Mouse (Mus musculus) cerebellum, adult 2 months (tissue): ENCODE measurements at regions not wholly inside any gene's neighbourhood (a gene's known extent, or its start where the extent isn't known, plus 50 kb on each side); places are given as distances from the start of the nearest gene placed in this dataset.

ENCODE experiments used
- DNase-seq, 2 experiments: peaks; one replicate each; pipeline ENCODE4 v3.0.0; 2021
- H3K27ac ChIP-seq: fragments of 200-500 bp; 2 replicates; pipeline ENCODE4 v1.5.1; 2012; ENCODE audit warnings: low read length, control low read depth, inconsistent platforms; ENCODE audit not compliant: insufficient read depth
- H3K27me3 ChIP-seq: fragments of 200-500 bp; 2 replicates; pipeline ENCODE4 v1.6.1; 2012; ENCODE audit warnings: inconsistent platforms, mild to moderate bottlenecking, low read length, moderate library complexity; ENCODE audit not compliant: control insufficient read depth, insufficient read depth
- H3K4me1 ChIP-seq: fragments of 200-500 bp; 2 replicates; pipeline ENCODE4 v1.6.1; 2011; ENCODE audit warnings: low read length; ENCODE audit not compliant: control insufficient read depth, insufficient read depth
- H3K4me3 ChIP-seq: fragments of 200-500 bp; replicated peaks from 2 replicates; pipeline ENCODE3; 2011; ENCODE audit warnings: mild to moderate bottlenecking, low read depth, low read length, control low read depth; ENCODE audit not compliant: insufficient read depth
- CTCF ChIP-seq: fragments of 200-500 bp; IDR thresholded peaks from 2 replicates; pipeline ENCODE4 v1.5.1; 2011; ENCODE audit warnings: low read depth, mild to moderate bottlenecking, control low read depth, low read length, moderate library complexity, borderline replicate concordance; ENCODE audit not compliant: insufficient read depth
- POLR2A ChIP-seq: fragments of 200-500 bp; IDR thresholded peaks from 2 replicates; pipeline ENCODE4 v1.6.1; 2011; ENCODE audit warnings: low read length, control low read depth, borderline replicate concordance; ENCODE audit not compliant: insufficient read depth
- WGBS: fragments of 180-500 bp; shearing (Covaris S2); methylation state at CpG from one replicate; pipeline ENCODE4 v1.1.7; 2018; 5-methylcytosine and 5-hydroxymethylcytosine counted together

- Histone ChIP-seq H3K27ac (no peak overlapping the region), H3K4me1 (no peaks in the 10 kb centered on the region), H3K4me3 (no peak overlapping the region), H3K27me3 (no peaks in the 10 kb centered on the region)
- TF ChIP-seq CTCF (no peak), POLR2A (no peak)
- WGBS, result 34% methylated on average over 2 of the region's 2 CpGs
- no peak for DNase-seq
Measured at GRCm38 (mm10) chr13:16282230-16282629, 270.6 kb downstream of the Inhba start.

- Histone ChIP-seq H3K27me3 (no peaks in the 10 kb centered on the region), H3K4me1 (no peaks in the 10 kb centered on the region), H3K4me3 (no peak overlapping the region), H3K27ac (no peak overlapping the region)
- no peak for DNase-seq
- 86% methylated on average over 4 of the region's 4 CpGs for WGBS
- TF ChIP-seq POLR2A (no peak), CTCF (no peak)
Measured at GRCm38 (mm10) chr13:16283336-16283735, 271.7 kb downstream of the Inhba start.

DNA sequence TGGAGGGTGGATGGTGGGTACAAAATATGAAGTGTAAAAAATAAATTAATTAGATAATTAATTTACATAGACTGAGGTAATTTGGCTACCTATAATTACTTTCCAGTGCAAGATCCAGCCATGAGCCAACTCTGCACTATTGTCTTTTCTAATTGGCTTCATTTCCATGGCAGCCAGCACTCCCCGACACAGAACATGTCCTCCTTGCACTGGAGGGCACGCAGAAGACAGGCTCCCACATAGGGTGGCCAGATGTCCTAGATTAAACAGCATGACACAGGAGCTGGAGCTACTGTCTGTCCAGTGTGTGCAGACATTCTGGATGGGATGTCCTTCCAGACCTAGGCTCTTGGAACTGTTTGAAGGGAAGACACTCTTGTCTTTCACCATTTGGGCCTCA lies 278.0 kb downstream of the Inhba start:
- Histone ChIP-seq H3K27ac (no peak overlapping the region), H3K4me1 (no peaks in the 10 kb centered on the region), H3K4me3 (no peak overlapping the region), H3K27me3 (no peaks in the 10 kb centered on the region)
- no peak for DNase-seq
- TF ChIP-seq CTCF, result no peak
- no peak for TF ChIP-seq POLR2A
- 22% methylated on average over 2 of the region's 2 CpGs for WGBS

GRCm38 (mm10) chr13:16290784-16291183 lies 279.1 kb downstream of the Inhba start:
- no peaks in the 10 kb centered on the region for H3K4me1 ChIP-seq
- no peak overlapping the region for H3K4me3 ChIP-seq
- H3K27me3 ChIP-seq, result no peaks in the 10 kb centered on the region
- TF ChIP-seq POLR2A (no peak), CTCF (no peak)
- WGBS, result 11% methylated on average over 2 of the region's 2 CpGs
- H3K27ac ChIP-seq, result no peak overlapping the region
- DNase-seq, result peak in 1 of 2 experiments; percentile 2

DNA sequence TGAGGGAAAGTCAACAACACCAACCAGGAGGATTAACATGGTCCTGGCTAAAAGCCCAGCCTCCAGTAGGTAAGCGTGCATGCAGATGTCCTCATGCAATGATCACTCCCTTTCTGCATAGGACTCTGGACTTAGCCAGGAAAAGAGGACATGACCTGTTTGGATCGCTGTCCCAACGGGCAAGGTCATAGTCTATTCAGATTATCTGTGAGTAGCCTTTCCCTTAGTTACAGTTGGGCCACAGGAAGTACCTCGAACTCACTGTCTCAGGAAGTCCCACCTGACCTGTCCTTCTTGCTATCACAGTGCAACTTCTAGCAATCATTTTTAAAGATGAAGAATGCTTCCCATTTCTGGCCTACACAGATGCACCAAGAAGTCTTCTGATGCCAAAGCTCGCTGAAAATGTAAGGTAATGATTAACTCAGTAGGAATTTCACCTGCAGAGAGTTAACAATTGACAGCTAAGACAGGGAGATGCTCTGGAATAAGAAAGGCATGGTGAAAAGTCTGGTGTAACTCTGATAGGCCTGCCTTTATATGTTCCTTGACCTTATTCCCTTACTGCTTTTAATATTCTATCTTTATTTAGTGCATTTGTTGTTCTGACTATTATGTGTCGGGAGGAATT lies 280.1 kb downstream of the Inhba start:
- no peak overlapping the region for H3K4me3 ChIP-seq
- WGBS, result 71% methylated on average over 6 of the region's 6 CpGs
- H3K27me3 ChIP-seq, result no peaks in the 10 kb centered on the region
- no peak for TF ChIP-seq CTCF
- TF ChIP-seq POLR2A, result no peak
- no peaks in the 10 kb centered on the region for H3K4me1 ChIP-seq
- DNase-seq, result no peak
- H3K27ac ChIP-seq, result no peak overlapping the region

- 84% methylated on average over 2 of the region's 2 CpGs for WGBS
- H3K4me1 ChIP-seq, result no peaks in the 10 kb centered on the region
Measured at GRCm38 (mm10) chr13:16299756-16300155, 288.1 kb downstream of the Inhba start.

DNA sequence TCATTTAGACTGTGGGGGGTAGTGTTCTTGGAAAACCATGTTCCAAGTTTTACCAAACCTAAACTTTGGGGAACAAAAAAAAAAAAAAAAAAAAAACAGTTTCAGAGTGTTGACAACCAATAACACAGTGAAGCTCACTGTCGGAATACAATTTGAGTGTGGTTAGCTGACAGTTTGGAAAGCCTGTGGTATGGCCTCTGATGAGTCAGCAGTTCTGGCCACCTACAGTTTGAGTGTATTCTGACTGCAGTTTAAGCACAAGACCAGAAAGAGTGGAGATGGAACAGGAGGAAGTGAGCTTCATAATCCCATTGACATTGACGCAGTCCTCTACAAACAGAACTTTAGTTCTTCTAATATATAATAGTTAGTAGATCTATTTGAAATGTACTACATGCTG lies 303.0 kb downstream of the Inhba start:
- WGBS, result 83% methylated on average over 2 of the region's 2 CpGs
- DNase-seq, result no peak
- Histone ChIP-seq H3K4me3 (no peak overlapping the region), H3K4me1 (no peaks in the 10 kb centered on the region), H3K27me3 (no peaks in the 10 kb centered on the region), H3K27ac (no peak overlapping the region)
- TF ChIP-seq POLR2A (no peak), CTCF (no peak)

More at GRCm38 (mm10) chr13:16299756-16300155, 288.1 kb downstream of the Inhba start:
- DNase-seq, result no peak
- Histone ChIP-seq H3K27ac (no peak overlapping the region), H3K4me3 (no peak overlapping the region), H3K27me3 (no peaks in the 10 kb centered on the region)
- TF ChIP-seq POLR2A (no peak), CTCF (no peak)

DNA sequence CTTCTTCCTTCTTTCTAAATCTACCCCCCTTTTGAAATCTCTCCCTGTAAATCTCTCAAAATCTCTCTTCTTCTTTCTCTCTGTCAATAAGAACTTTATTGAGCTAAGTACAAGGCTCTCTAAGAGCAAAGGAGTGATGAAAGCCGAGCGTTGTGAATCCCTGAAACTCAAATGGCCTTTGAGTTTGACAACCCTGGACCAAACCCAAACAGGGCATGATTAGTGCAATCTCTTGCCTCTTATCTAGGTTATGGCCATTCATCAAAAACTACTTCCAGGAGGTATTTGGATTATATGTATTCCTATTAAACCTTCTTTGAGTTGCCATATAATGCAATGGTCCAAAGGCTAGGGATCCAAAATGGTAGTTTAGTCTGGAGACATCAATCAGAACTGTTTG lies 304.0 kb downstream of the Inhba start:
- H3K4me3 ChIP-seq, result no peak overlapping the region
- no peak for DNase-seq
- no peak for TF ChIP-seq POLR2A
- TF ChIP-seq CTCF, result no peak
- no peaks in the 10 kb centered on the region for H3K4me1 ChIP-seq
- H3K27me3 ChIP-seq, result no peaks in the 10 kb centered on the region
- no peak overlapping the region for H3K27ac ChIP-seq
- 82% methylated on average over 2 of the region's 2 CpGs for WGBS

DNA sequence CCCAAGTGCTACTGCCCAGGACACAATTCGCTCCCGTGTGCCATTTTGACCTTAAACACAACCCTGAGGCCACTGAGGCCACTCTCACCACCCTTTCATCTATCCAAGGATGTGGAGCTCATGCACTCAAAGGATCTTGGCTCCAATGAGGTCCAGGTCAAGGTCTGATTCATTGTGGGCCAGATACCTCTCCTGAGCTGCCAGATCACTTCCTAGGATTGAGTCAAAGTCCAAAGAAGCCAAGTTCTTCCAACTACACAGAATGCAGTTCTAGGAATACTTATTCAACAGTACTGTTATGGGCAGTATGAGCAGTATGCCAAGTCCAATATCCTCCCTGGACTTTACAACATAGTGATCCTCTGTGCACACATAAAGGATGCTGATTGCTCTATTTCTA lies 304.9 kb downstream of the Inhba start:
- 95% methylated on average over 2 of the region's 2 CpGs for WGBS
- DNase-seq, result no peak
- H3K4me3 ChIP-seq, result no peak overlapping the region
- H3K27ac ChIP-seq, result no peak overlapping the region
- TF ChIP-seq POLR2A (no peak), CTCF (no peak)
- H3K27me3 ChIP-seq, result no peaks in the 10 kb centered on the region
- no peaks in the 10 kb centered on the region for H3K4me1 ChIP-seq
